Mouse (Mus musculus) ES-Bruce4 (cell line): Measurements from ENCODE around the gene Txndc5.

Experiments
- CTCF ChIP-seq: IDR thresholded peaks from one replicate; pipeline ENCODE4 v1.8.1; 2011; ENCODE audit warnings: low read depth, low read length
- POLR2A ChIP-seq: IDR thresholded peaks from one replicate; pipeline ENCODE4 v1.8.1; 2011; ENCODE audit warnings: low read length; ENCODE audit not compliant: insufficient read depth

DNA sequence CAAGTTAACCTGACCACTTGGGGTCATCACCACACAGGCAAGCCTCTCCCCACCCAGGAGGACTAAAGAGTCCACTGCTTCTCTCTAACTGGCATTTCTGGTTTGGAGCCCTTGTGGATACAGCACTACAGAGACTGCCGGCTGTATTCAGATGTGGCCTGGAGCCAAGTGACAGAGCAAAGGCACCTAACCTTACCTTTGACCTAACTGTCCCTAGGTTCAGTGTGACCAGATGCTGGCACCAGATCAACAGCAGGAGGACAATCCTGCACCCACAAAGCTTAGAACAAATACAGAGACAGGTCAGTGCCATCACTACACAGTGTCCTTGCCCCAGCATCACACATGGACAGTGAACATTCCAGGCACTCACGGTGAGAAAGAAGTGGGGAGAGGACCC lies 2.5 kb downstream of the Txndc5 start:
- TF ChIP-seq CTCF (no peak), POLR2A (no peak)
